Mouse (Mus musculus) forebrain, postnatal 0 days (tissue): Measurements from ENCODE around the gene Prmt2. TPM values are rescaled to one million over a fixed set of nuclear protein-coding genes. Genes with fewer than 3 reads are reported as not detected.
A peak's percentile ranks its signal among the peaks of the same experiment; 100 is the strongest.

Source experiments
- ATAC-seq: fragments of 200-750 bp; cut with Nextera tagmentation; 2 replicates; pipeline ENCODE4 v1.8.0; 2017; ENCODE audit warnings: mild to moderate bottlenecking, moderate library complexity
- DNase-seq: peaks from one replicate; pipeline ENCODE4 v3.0.0-alpha.2; 2015
- H3K27ac ChIP-seq: fragments of 300-500 bp; sonication (generic); 2 replicates; pipeline ENCODE4 v1.5.1; 2014; ENCODE audit warnings: low read depth, mild to moderate bottlenecking, antibody characterized with exemption, low read length, moderate library complexity, mixed read lengths
- H3K27me3 ChIP-seq: fragments of 300-500 bp; sonication (generic); 2 replicates; pipeline ENCODE4 v1.6.1; 2014; ENCODE audit warnings: mild to moderate bottlenecking, low read length, mixed read lengths; ENCODE audit not compliant: insufficient read depth
- H3K36me3 ChIP-seq: fragments of 300-500 bp; sonication (generic); 2 replicates; pipeline ENCODE4 v1.6.1; 2014; ENCODE audit warnings: mild to moderate bottlenecking, moderate library complexity; ENCODE audit not compliant: insufficient read depth
- H3K4me1 ChIP-seq: fragments of 300-500 bp; sonication (generic); 2 replicates; pipeline ENCODE4 v1.6.1; 2014; ENCODE audit warnings: antibody characterized with exemption; ENCODE audit not compliant: insufficient read depth
- H3K4me2 ChIP-seq: fragments of 300-500 bp; sonication (generic); 2 replicates; pipeline ENCODE4 v1.6.1; 2014; ENCODE audit warnings: low read depth, mild to moderate bottlenecking, moderate library complexity
- H3K4me3 ChIP-seq: fragments of 300-500 bp; sonication (generic); 2 replicates; pipeline ENCODE4 v1.5.1; 2014; ENCODE audit warnings: low read depth, low read length, mixed read lengths
- H3K9ac ChIP-seq: fragments of 300-500 bp; sonication (generic); 2 replicates; pipeline ENCODE4 v1.6.1; 2014; ENCODE audit warnings: mild to moderate bottlenecking
- H3K9me3 ChIP-seq: fragments of 300-500 bp; sonication (generic); 2 replicates; pipeline ENCODE4 v1.6.1; 2016; ENCODE audit warnings: low read length
- CTCF ChIP-seq: sonication (generic); IDR thresholded peaks from 2 replicates; pipeline ENCODE4 v1.5.1; 2016; ENCODE audit warnings: antibody characterized with exemption, control low read depth, low read depth
- WGBS: fragments of 180-500 bp; shearing (Covaris S2); extraction: QIAGEN DNeasy Blood & Tissue Kit; methylation state at CpG from one replicate; pipeline ENCODE4 v1.1.7; 2014; 5-methylcytosine and 5-hydroxymethylcytosine counted together
- polyA plus RNA-seq: library from polyadenylated mRNA; unstranded; fragments of >200 nt; fragmentation: Nextera tagmentation; extraction: Ambion mirVana; gene quantifications from 2 replicates; pipeline ENCODE4 v1.2.1, GENCODE M21; 2015
- total RNA-seq: library from RNA; depleted of rRNA; stranded (reverse); fragments of >200 nt; gene quantifications from 2 replicates; pipeline ENCODE4 v1.2.3, GENCODE M21; 2014

Prmt2 gene
- total and polyA plus RNA-seq, 2 experiments from 2014 or later: 162 to 262 TPM

DNA sequence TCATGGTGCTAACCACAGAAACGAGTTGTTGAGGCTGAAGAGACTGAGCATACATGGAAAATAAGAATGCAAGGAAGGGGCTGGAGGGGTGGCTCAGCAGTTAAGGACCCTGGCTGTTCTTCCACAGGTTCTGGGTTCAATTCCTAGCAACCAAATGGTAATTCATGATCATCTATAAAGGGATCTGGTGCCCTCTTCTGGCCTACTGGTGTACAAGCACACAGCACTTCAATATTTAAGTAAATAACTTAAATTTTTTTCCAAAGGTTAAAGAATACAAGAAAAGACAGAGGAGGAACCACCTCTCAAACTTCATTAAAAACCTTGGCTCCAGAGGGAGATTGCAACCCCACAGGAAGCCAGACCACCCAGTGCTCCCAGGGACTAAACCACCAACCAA lies 8.0 kb downstream of the Prmt2 start:
- Histone ChIP-seq H3K36me3 (peaks cover 25% of the 10 kb centered on the region), H3K9ac (no peak overlapping the region), H3K4me1 (0 out of 2 replicates have a peak, but pooled peaks cover 3% of the 10 kb centered on the region), H3K4me2 (no peak overlapping the region), H3K4me3 (no peak overlapping the region), H3K27me3 (no peaks in the 10 kb centered on the region), H3K27ac (no peak overlapping the region), H3K9me3 (no peaks in the 10 kb centered on the region)
- WGBS: 76% methylated on average over 1 of the region's 1 CpGs
- no peak for DNase-seq
- ATAC-seq: no peak
- peak; percentile 40 for TF ChIP-seq CTCF

DNA sequence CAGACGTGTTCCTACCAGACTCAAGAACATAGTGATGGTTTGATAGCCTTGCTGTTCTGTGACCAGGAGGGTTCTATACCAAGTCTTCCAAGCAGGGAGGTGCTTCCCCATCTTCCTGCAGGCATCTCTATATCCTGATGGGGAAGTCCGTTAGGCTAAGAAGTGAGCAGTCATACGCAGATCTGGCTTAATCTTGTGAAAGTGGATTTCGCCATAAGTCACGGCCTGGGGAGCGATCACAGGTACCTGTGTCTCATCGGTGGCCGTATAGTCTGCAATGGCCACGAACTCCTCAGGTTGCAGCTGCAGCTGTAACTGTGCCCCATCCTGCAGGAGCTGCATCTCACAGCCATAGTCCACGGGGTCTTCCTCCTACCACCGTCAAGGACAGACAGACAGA lies 11.7 kb downstream of the Prmt2 start:
- Histone ChIP-seq H3K36me3 (peaks cover 61% of the 10 kb centered on the region), H3K4me2 (no peak overlapping the region), H3K4me1 (no peaks in the 10 kb centered on the region), H3K4me3 (no peak overlapping the region), H3K27ac (no peak overlapping the region), H3K9me3 (no peaks in the 10 kb centered on the region), H3K9ac (no peak overlapping the region), H3K27me3 (no peaks in the 10 kb centered on the region)
- ATAC-seq (no peak), DNase-seq (no peak)
- WGBS: 97% methylated on average over 11 of the region's 11 CpGs
- no peak for TF ChIP-seq CTCF

DNA sequence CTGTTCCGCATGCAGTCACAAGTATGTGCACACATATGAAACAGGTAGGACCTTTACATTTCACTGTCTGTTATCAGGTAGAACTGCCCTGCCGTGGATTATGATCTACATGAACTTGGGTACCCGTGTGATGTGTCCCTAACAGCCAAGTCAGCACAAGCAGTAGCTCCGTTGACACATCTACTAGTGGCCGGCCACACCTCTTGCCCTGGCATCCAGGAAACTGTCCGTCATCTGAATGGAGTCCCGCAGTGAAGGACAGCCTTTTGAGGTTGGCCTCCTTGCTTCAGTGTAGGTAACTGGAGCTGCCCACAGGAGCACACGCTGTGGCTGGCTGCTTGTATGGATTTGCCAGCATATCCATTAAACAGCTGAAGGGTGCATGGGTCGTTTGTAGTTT lies 19.4 kb downstream of the Prmt2 start:
- no peak for TF ChIP-seq CTCF
- Histone ChIP-seq H3K36me3 (peaks cover 91% of the 10 kb centered on the region), H3K27me3 (no peaks in the 10 kb centered on the region), H3K4me3 (no peak overlapping the region), H3K4me1 (no peaks in the 10 kb centered on the region), H3K27ac (no peak overlapping the region), H3K9ac (no peak overlapping the region), H3K4me2 (no peak overlapping the region), H3K9me3 (no peaks in the 10 kb centered on the region)
- 88% methylated on average over 9 of the region's 9 CpGs for WGBS
- DNase-seq (no peak), ATAC-seq (no peak)

DNA sequence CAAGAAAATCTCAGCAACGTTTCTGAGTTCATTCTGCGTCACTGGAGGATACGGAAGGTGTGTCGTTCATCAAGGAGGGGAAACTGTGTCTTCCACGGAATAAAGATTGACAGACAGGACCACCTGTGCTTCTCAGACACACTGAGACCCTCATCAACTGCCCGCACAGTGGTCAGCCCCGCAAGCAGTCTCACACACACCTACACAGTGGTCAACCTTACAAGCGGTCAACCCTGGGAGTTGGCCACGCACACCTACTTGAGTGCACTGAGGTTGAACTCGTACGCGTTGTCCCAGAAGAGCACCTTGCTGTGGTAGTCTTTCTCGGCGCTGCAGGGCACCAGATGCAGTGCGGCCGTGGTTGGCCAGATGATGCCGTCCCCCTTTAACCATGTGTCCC lies 20.6 kb downstream of the Prmt2 start:
- H3K4me2 ChIP-seq: no peak overlapping the region
- ATAC-seq: no peak
- H3K4me1 ChIP-seq: no peaks in the 10 kb centered on the region
- no peak overlapping the region for H3K4me3 ChIP-seq
- no peaks in the 10 kb centered on the region for H3K27me3 ChIP-seq
- peaks cover 88% of the 10 kb centered on the region for H3K36me3 ChIP-seq
- no peak overlapping the region for H3K27ac ChIP-seq
- no peak for TF ChIP-seq CTCF
- no peaks in the 10 kb centered on the region for H3K9me3 ChIP-seq
- WGBS: 99% methylated on average over 17 of the region's 17 CpGs
- no peak overlapping the region for H3K9ac ChIP-seq
- no peak for DNase-seq

DNA sequence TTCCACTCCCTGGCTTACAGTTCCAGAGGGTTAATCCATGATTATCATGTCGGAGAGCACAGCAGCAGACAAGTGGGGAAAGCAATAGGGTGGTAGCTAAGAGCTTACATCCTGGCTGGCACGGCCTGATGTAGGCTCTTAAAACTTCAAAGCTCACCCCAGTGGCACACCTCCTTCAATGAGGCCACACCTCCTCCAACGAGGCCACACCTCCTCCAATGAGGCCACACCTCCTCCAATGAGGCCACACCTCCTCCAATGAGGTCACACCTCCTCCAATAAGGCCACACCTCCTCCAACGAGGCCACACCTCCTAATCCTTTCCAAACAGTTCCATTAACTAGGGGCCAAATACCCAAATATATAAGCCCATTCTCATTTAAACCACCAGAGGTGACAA lies 23.5 kb downstream of the Prmt2 start:
- Histone ChIP-seq H3K36me3 (peaks cover 83% of the 10 kb centered on the region), H3K27ac (no peak overlapping the region), H3K4me1 (no peaks in the 10 kb centered on the region), H3K4me2 (no peak overlapping the region), H3K9me3 (no peaks in the 10 kb centered on the region), H3K4me3 (no peak overlapping the region), H3K9ac (no peak overlapping the region), H3K27me3 (no peaks in the 10 kb centered on the region)
- no peak for TF ChIP-seq CTCF
- 90% methylated on average over 4 of the region's 4 CpGs for WGBS
- DNase-seq (no peak), ATAC-seq (no peak)

DNA sequence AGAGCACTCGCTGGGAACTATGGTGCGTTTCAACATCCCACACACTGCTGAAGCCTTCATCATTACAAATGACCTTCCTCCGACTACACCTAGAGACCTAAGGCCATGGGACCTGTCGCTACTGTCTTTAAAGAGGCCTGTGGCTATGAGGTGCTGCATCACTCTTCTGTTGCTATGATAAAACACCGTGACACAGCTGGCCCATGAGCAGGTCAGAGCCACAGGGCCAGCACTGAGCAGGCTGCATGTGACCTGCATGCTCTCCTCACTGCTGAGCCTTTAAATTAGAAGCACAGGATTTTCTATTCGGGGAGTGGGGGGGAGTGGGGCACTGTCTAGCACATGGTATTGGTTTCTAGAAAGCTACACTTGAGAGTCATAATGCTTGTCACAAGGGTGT lies 25.5 kb downstream of the Prmt2 start:
- no peak overlapping the region for H3K4me3 ChIP-seq
- TF ChIP-seq CTCF: no peak
- no peak overlapping the region for H3K9ac ChIP-seq
- no peaks in the 10 kb centered on the region for H3K9me3 ChIP-seq
- H3K4me1 ChIP-seq: no peaks in the 10 kb centered on the region
- H3K27ac ChIP-seq: no peak overlapping the region
- peaks cover 90% of the 10 kb centered on the region for H3K36me3 ChIP-seq
- H3K27me3 ChIP-seq: no peaks in the 10 kb centered on the region
- no peak for ATAC-seq
- WGBS: 95% methylated on average over 6 of the region's 6 CpGs
- no peak overlapping the region for H3K4me2 ChIP-seq
- DNase-seq: no peak

DNA sequence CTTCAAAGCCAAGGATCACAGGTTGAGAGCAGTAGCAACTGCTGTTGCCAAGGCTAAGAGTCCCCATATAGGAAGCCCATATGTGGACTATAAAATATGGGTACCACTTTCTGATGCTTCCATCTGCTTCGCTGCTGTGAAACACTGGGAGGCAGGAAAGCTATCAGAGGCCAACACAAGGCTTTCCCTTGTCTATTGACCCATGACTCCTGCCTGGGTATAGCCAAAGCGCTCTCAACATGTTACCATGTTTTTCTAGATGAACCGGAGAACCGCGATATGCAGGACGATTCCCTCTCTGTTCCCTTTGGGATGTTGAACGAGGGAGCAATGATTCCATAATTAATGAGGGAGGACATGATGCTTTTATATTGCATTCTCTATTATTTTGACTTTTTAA lies 26.9 kb downstream of the Prmt2 start:
- H3K4me2 ChIP-seq: no peak overlapping the region
- no peak for TF ChIP-seq CTCF
- no peak overlapping the region for H3K4me3 ChIP-seq
- peaks cover 90% of the 10 kb centered on the region for H3K36me3 ChIP-seq
- H3K9ac ChIP-seq: no peak overlapping the region
- H3K27ac ChIP-seq: no peak overlapping the region
- no peaks in the 10 kb centered on the region for H3K27me3 ChIP-seq
- 95% methylated on average over 7 of the region's 7 CpGs for WGBS
- ATAC-seq: no peak
- no peaks in the 10 kb centered on the region for H3K4me1 ChIP-seq
- no peak for DNase-seq
- no peaks in the 10 kb centered on the region for H3K9me3 ChIP-seq

DNA sequence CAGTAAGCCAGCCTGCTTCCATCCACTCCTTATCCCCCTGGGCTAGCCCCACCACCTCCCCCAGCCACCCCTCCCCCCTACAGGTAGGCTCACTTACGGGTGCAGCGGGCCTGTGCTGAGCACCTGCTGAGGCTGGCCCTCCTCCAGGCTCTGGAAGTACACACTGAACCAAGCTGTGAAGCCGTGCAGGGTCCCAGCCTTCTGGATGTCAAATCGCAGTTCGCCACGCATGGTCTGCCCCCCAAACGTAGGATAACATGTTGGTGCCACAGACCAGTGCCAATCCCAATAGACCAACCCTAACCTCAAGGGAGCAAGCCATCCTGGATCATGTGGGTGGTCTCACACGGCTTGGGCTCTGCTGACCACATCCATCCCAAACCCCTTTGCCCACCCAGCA lies 28.4 kb downstream of the Prmt2 start:
- Histone ChIP-seq H3K4me2 (no peak overlapping the region), H3K4me1 (no peaks in the 10 kb centered on the region), H3K9ac (no peak overlapping the region), H3K9me3 (no peaks in the 10 kb centered on the region), H3K36me3 (peaks cover 74% of the 10 kb centered on the region), H3K27ac (no peak overlapping the region), H3K27me3 (no peaks in the 10 kb centered on the region), H3K4me3 (no peak overlapping the region)
- WGBS: 92% methylated on average over 8 of the region's 8 CpGs
- ATAC-seq (no peak), DNase-seq (no peak)
- no peak for TF ChIP-seq CTCF
